Mouse (Mus musculus) G1E (cell line): ENCODE data around the gene Acss3. TPM values are rescaled to one million over a fixed set of nuclear protein-coding genes. Genes with fewer than 3 reads are reported as not detected.

ENCODE experiments used
- ATAC-seq: 2 replicates; pipeline ENCODE4 v1.8.0; 2016; ENCODE audit warnings: mild to moderate bottlenecking; ENCODE audit not compliant: insufficient number of reproducible peaks, poor library complexity, low FRiP score, severe bottlenecking; ENCODE audit errors: extremely low read depth
- DNase-seq: peaks from one replicate; pipeline ENCODE4 v3.0.0; 2012; ENCODE audit warnings: low spot score
- H3K27me3 ChIP-seq: 2 replicates; pipeline ENCODE4 v1.6.1; 2012; ENCODE audit warnings: mild to moderate bottlenecking, low read length, inconsistent platforms; ENCODE audit not compliant: insufficient read depth
- H3K36me3 ChIP-seq: replicated peaks from 2 replicates; pipeline ENCODE3; 2012; ENCODE audit warnings: mild to moderate bottlenecking, inconsistent platforms
- H3K4me1 ChIP-seq: 2 replicates; pipeline ENCODE4 v1.6.1; 2012; ENCODE audit warnings: low read depth, low read length, inconsistent platforms, mixed read lengths; ENCODE audit not compliant: insufficient read depth
- H3K4me3 ChIP-seq: 2 replicates; pipeline ENCODE4 v1.5.1; 2012; ENCODE audit warnings: low read depth, mild to moderate bottlenecking, inconsistent platforms, low read length, moderate library complexity, mixed read lengths
- H3K9me3 ChIP-seq: replicated peaks from 2 replicates; pipeline ENCODE4 v1.6.1; 2012; ENCODE audit warnings: inconsistent platforms
- CTCF ChIP-seq: IDR thresholded peaks from 2 replicates; pipeline ENCODE4 v1.5.1; 2012; ENCODE audit warnings: low read depth, low read length, inconsistent platforms, mixed read lengths
- GATA1 ChIP-seq: IDR thresholded peaks from 2 replicates; pipeline ENCODE4 v1.6.1; 2012; ENCODE audit warnings: borderline replicate concordance, low read length, inconsistent platforms, mixed read lengths
- GATA2 ChIP-seq: IDR thresholded peaks from 2 replicates; pipeline ENCODE4 v1.6.1; 2012; ENCODE audit warnings: low read depth, low read length, inconsistent platforms, borderline replicate concordance
- POLR2AphosphoS5 ChIP-seq: IDR thresholded peaks from 2 replicates; pipeline ENCODE4 v1.6.1; 2012; ENCODE audit warnings: low read depth, low read length, inconsistent platforms; ENCODE audit not compliant: insufficient replicate concordance
- TAL1 ChIP-seq: conservative IDR thresholded peaks from 2 replicates; pipeline ENCODE4 v1.6.1; 2012; ENCODE audit warnings: low read depth, low read length, inconsistent platforms, mixed read lengths
- polyA plus RNA-seq: library from polyadenylated mRNA; stranded (reverse); fragments of >175 nt; gene quantifications from 2 replicates; pipeline ENCODE4 v1.2.3, GENCODE M21; 2012
- total RNA-seq, 2 experiments: library from RNA; stranded (forward) in 1 of 2; stranded (reverse) in 1 of 2; fragments of 200-1000 nt in 1 of 2; fragments of >200 nt in 1 of 2; fragmentation: Nextera tagmentation in 1 of 2; gene quantifications; 2 replicates each; pipeline ENCODE4 v1.2.3; 2014 to 2017

The Acss3 gene
- total and polyA plus RNA-seq, 3 experiments, result 0.16 TPM; not detected in 2

GRCm38 (mm10) chr10:106910108-106910507 is 213.4 kb downstream of the Acss3 start:
- no peak for ATAC-seq
- Histone ChIP-seq H3K4me1 (no peaks in the 10 kb centered on the region), H3K4me3 (no peak overlapping the region), H3K9me3 (peaks cover 5% of the 10 kb centered on the region; the same call in 1 of the 2 replicates), H3K36me3 (no peaks in the 10 kb centered on the region), H3K27me3 (no peaks in the 10 kb centered on the region)
- no peak for DNase-seq
- no peak for TF ChIP-seq POLR2AphosphoS5
- TF ChIP-seq GATA1, result no peak
- no peak for TF ChIP-seq CTCF
- TF ChIP-seq GATA2, result no peak
- no peak for TF ChIP-seq TAL1

- Histone ChIP-seq H3K4me1 (no peaks in the 10 kb centered on the region), H3K4me3 (no peak overlapping the region), H3K36me3 (no peaks in the 10 kb centered on the region), H3K9me3 (peaks cover 3% of the 10 kb centered on the region), H3K27me3 (no peaks in the 10 kb centered on the region)
- DNase-seq, result no peak
- no peak for TF ChIP-seq GATA1
- no peak for TF ChIP-seq GATA2
- TF ChIP-seq CTCF, result no peak
- TF ChIP-seq TAL1, result no peak
- TF ChIP-seq POLR2AphosphoS5, result no peak
- ATAC-seq, result no peak
These were observed 227.1 kb downstream of the Acss3 start for GRCm38 (mm10) chr10:106896351-106896750.

Other genes with a start within 250 kb of the Acss3 start
- not detected in 2 replicates for gene Lin7a, start 148.0 kb upstream of the Acss3 start, total RNA-seq (2014; fragmentation: Nextera tagmentation)
- gene Lin7a, start 148.0 kb upstream of the Acss3 start, total RNA-seq (2017), result 0.12 TPM in 1 of 2 replicates, not detected in the other
- gene Lin7a, start 148.0 kb upstream of the Acss3 start, polyA plus RNA-seq, result not detected in 2 replicates